Mouse (Mus musculus) gastrocnemius, adult 2 months (tissue): ENCODE data around the gene Olfr286. TPM values are rescaled to one million over a fixed set of nuclear protein-coding genes. Genes with fewer than 3 reads are reported as not detected.

Source experiments
- DNase-seq: peaks from one replicate; pipeline ENCODE4 v3.0.0; 2022
- H3K27ac ChIP-seq: fragments of 200-600 bp; 2 replicates; pipeline ENCODE4 v1.8.1; 2022; ENCODE audit warnings: mild to moderate bottlenecking
- H3K4me3 ChIP-seq: fragments of 200-600 bp; 2 replicates; pipeline ENCODE4 v1.8.1; 2022; ENCODE audit warnings: mild to moderate bottlenecking, moderate library complexity
- CTCF ChIP-seq: fragments of 200-600 bp; IDR thresholded peaks from 2 replicates; pipeline ENCODE4 v1.8.1; 2022; ENCODE audit warnings: antibody characterized with exemption, mild to moderate bottlenecking, moderate library complexity
- intact Hi-C: fragments of 180-260 bp; cut with DNase I; formaldehyde crosslinking; loops from one replicate; pipeline ENCODE4 v1.15.1; 2025
- long read RNA-seq, 2 experiments: library from polyadenylated mRNA; stranded (forward); transcript quantifications; one replicate each; pipeline ENCODE4 v2.0.0; 2021
- total RNA-seq, 2 experiments: library from RNA; stranded (reverse); gene quantifications; 2 replicates each; pipeline ENCODE4 v1.2.3; 2021

Olfr286 gene
- not detected for total RNA-seq
- long read RNA-seq, experiment 1, result 0 reads
- long read RNA-seq, experiment 2, result 0 reads

- Histone ChIP-seq H3K27ac (no peak within 1 kb of the TSS), H3K4me3 (no peak within 1 kb of the TSS)
- no peak for DNase-seq
- TF ChIP-seq CTCF, result no peak
- intact Hi-C loops, result no loop called here
These were observed at the start of gene Olfr286 for GRCm38 (mm10) chr15:98234350-98234749. Olfr286 (minus strand) TSS chr15:98234450.

GRCm38 (mm10) chr15:98257776-98258175, 23.5 kb upstream of the Olfr286 start:
- Histone ChIP-seq H3K27ac (no peak overlapping the region), H3K4me3 (no peak overlapping the region)
- no peak for TF ChIP-seq CTCF
- intact Hi-C loops, result no loop called here
- DNase-seq, result no peak

DNA sequence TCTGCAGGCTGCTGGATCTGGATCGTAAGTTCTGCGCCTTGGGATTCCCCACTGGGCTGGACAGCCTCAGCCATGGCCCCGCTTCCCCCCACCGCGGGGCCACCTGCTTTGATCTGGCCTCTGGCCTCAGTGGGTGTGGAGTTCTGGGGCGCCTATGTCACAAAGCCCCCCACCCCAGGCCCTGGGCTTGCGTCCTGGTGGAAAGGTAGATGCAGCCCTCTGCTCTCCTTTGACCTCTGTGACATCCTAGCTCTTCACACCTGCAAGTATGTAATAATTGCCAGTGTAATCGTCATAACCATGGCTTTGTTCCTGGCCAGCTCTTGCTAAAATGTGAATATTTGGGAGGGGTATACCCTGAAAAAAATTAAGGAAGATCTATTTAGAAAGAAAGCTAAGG, 22.9 kb upstream of the Olfr286 start, which contains the start of gene H1fnt:
Gene H1fnt, minus strand, starts transcription at position 101 of the 400 bp plus-strand sequence.
- no peak for DNase-seq
- no peak for TF ChIP-seq CTCF
- intact Hi-C loops, result no loop called here
- no peak within 1 kb of the TSS for H3K27ac ChIP-seq
- no peak within 1 kb of the TSS for H3K4me3 ChIP-seq

- Histone ChIP-seq H3K4me3 (no peak overlapping the region), H3K27ac (no peak overlapping the region)
- intact Hi-C loops, result no loop called here
- no peak for TF ChIP-seq CTCF
- DNase-seq, result peak; percentile 61
These were observed 22.0 kb upstream of the Olfr286 start for GRCm38 (mm10) chr15:98256271-98256670.

GRCm38 (mm10) chr15:98235442-98235841, 1.2 kb upstream of the Olfr286 start:
- H3K4me3 ChIP-seq, result no peak overlapping the region
- no peak for TF ChIP-seq CTCF
- DNase-seq, result no peak
- intact Hi-C loops, result no loop called here
- H3K27ac ChIP-seq, result no peak overlapping the region

GRCm38 (mm10) chr15:98226096-98226495, 8.2 kb downstream of the Olfr286 start:
- Histone ChIP-seq H3K27ac (no peak overlapping the region), H3K4me3 (no peak overlapping the region)
- no peak for DNase-seq
- intact Hi-C loops, result no loop called here
- no peak for TF ChIP-seq CTCF

GRCm38 (mm10) chr15:98225610-98226009, 8.6 kb downstream of the Olfr286 start:
- DNase-seq, result no peak
- intact Hi-C loops, result no loop called here
- no peak overlapping the region for H3K27ac ChIP-seq
- H3K4me3 ChIP-seq, result no peak overlapping the region
- TF ChIP-seq CTCF, result no peak

- no peak for DNase-seq
- intact Hi-C loops, result no loop called here
- Histone ChIP-seq H3K4me3 (no peak overlapping the region), H3K27ac (no peak overlapping the region)
- TF ChIP-seq CTCF, result no peak
These were observed 11.9 kb downstream of the Olfr286 start for GRCm38 (mm10) chr15:98222377-98222776.

DNA sequence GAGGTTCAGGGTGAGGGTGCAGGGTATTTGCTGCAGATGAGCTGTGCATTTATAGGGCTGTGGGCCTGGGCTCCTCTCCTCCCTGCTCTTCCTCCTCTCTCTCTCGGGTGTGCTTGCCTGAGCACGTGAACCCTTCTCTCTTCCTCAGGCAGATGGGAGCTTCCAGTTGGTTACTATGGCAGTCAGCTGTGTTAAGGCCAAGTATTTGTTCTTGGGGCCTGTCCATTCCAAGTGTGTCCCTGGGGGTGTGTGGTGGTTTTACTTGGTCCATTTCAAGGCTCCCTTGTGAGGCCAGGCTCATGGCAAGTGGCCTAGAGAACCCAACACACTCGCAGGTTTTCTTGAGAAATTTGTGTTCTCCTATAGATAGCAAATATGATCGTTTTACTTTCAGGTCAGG, 13.4 kb downstream of the Olfr286 start, which contains the start of the genes Gm44579 and Olfr287:
Gene Gm44579, minus strand, starts transcription at position 101 of the 400 bp plus-strand sequence.
Gene Olfr287, minus strand, starts transcription at position 180 of the 400 bp plus-strand sequence.
- TF ChIP-seq CTCF, result no peak
- Histone ChIP-seq H3K4me3 (no peak within 1 kb of the TSS), H3K27ac (no peak within 1 kb of the TSS)
- intact Hi-C loops, result no loop called here
- DNase-seq, result no peak

GRCm38 (mm10) chr15:98214130-98214529, 20.1 kb downstream of the Olfr286 start:
- intact Hi-C loops, result no loop called here
- Histone ChIP-seq H3K4me3 (no peak overlapping the region), H3K27ac (no peak overlapping the region)
- DNase-seq, result no peak
- TF ChIP-seq CTCF, result no peak

GRCm38 (mm10) chr15:98213336-98213870, 20.8 kb downstream of the Olfr286 start:
- DNase-seq, result no peak
- H3K4me3 ChIP-seq, result no peak overlapping the region
- TF ChIP-seq CTCF, result no peak
- intact Hi-C loops, result no loop called here
- H3K27ac ChIP-seq, result no peak overlapping the region

DNA sequence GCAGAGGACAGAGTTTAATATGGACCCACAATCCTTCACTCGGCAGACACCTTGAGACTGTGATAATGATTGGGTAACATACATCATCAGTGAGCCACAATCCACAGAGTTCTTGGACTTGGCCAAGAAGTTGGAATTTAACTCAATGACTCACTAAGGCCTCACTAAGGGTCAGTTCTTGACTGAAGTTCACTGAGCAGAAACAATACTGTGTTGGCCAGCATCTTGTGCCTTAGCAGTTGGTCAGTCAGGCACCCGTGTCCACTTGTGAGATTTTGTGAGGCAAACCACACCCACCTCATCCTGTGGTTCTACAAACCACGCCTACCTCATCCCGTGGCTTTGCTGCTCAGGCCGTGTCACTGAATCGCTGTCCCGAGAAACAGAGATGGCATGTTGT, 24.6 kb downstream of the Olfr286 start:
- no peak overlapping the region for H3K27ac ChIP-seq

DNA sequence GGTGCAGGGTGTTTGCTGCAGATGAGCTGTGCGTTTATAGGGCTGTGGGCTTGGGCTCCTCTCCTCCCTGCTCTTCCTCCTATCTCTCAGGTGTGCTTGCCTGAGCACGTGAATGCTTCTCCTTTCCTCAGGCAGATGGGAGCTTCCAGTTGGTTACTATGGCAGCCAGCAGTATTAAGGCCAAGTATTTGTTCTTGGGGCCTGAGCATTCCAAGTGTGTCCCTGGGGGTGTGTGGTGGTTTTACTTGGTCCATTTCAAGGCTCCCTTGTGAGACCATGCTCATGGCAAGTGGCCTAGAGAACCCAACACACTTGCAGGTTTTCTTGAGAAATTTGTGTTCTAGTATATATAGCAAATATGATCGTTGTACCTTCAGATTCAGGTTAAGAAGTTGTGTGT, 38.8 kb downstream of the Olfr286 start, which contains the start of gene Olfr288:
Gene Olfr288, minus strand, starts transcription at position 101 of the 400 bp plus-strand sequence.
- DNase-seq, result no peak
- no peak for TF ChIP-seq CTCF
- intact Hi-C loops, result no loop called here
- Histone ChIP-seq H3K27ac (no peak within 1 kb of the TSS), H3K4me3 (no peak within 1 kb of the TSS)

More for the DNA sequence above, 24.6 kb downstream of the Olfr286 start:
- TF ChIP-seq CTCF, result no peak
- DNase-seq, result no peak
- no peak overlapping the region for H3K4me3 ChIP-seq
- intact Hi-C loops, result no loop called here

- Histone ChIP-seq H3K4me3 (no peak overlapping the region), H3K27ac (peak overlapping the region; percentile 12; the same call in 1 of the 2 replicates)
- DNase-seq, result no peak
- intact Hi-C loops, result loop anchor here (10.0 kb wide), 1 partner anchor 290 kb away; no protein-coding TSS in a partner anchor
- TF ChIP-seq CTCF, result no peak
These were observed 49.8 kb downstream of the Olfr286 start for GRCm38 (mm10) chr15:98184456-98184855.
